Mouse (Mus musculus) MEL (cell line): Measurements from ENCODE around the gene Aldh3b3. TPM values are rescaled to one million over a fixed set of nuclear protein-coding genes. Genes with fewer than 3 reads are reported as not detected.
A peak's percentile ranks its signal among the peaks of the same experiment; 100 is the strongest.

ENCODE experiments used
- BHLHE40 ChIP-seq: IDR thresholded peaks from 2 replicates; pipeline ENCODE4 v1.6.1; 2012; ENCODE audit warnings: low read depth, mild to moderate bottlenecking, inconsistent platforms, low read length, improper control_type of control experiment, borderline replicate concordance
- CHD2 ChIP-seq: IDR thresholded peaks from 2 replicates; pipeline ENCODE4 v1.6.1; 2011; ENCODE audit warnings: low read length, improper control_type of control experiment
- CTCF ChIP-seq, 3 experiments: IDR thresholded peaks in 2 of 3; conservative IDR thresholded peaks in 1 of 3; 2 replicates each; pipeline ENCODE4 v1.5.1; 2011 to 2012; ENCODE audit warnings: low read length in 3 of 3, low read depth in 2 of 3, mild to moderate bottlenecking in 2 of 3, improper control_type of control experiment in 1 of 3, inconsistent platforms in 1 of 3, mixed read lengths in 1 of 3, moderate library complexity in 1 of 3; ENCODE audit not compliant: control insufficient read depth in 1 of 3, insufficient read depth in 1 of 3, poor library complexity in 1 of 3, severe bottlenecking in 1 of 3
- E2F4 ChIP-seq: IDR thresholded peaks from 2 replicates; pipeline ENCODE4 v1.6.1; 2011; ENCODE audit warnings: low read depth, low read length, improper control_type of control experiment, borderline replicate concordance
- GABPA ChIP-seq: IDR thresholded peaks from 2 replicates; pipeline ENCODE4 v1.6.1; 2012; ENCODE audit warnings: low read depth, mild to moderate bottlenecking, inconsistent platforms, low read length, improper control_type of control experiment, moderate library complexity
- GATA1 ChIP-seq: IDR thresholded peaks from 2 replicates; pipeline ENCODE4 v1.6.1; 2011; ENCODE audit warnings: low read depth, low read length, improper control_type of control experiment
- KAT2A ChIP-seq: conservative IDR thresholded peaks from 2 replicates; pipeline ENCODE4 v1.6.1; 2012; ENCODE audit warnings: low read depth, low read length, improper control_type of control experiment, inconsistent platforms
- MAX ChIP-seq: IDR thresholded peaks from 2 replicates; pipeline ENCODE4 v1.6.1; 2011; ENCODE audit warnings: low read length, improper control_type of control experiment
- MXI1 ChIP-seq: IDR thresholded peaks from 2 replicates; pipeline ENCODE4 v1.6.1; 2011; ENCODE audit warnings: mild to moderate bottlenecking, low read depth, low read length, improper control_type of control experiment
- POLR2A ChIP-seq, 2 experiments: IDR thresholded peaks; 2 replicates each; pipeline ENCODE4 v1.6.1; 2011 to 2012; ENCODE audit warnings: low read length in 2 of 2, mild to moderate bottlenecking in 2 of 2, control low read depth in 1 of 2, improper control_type of control experiment in 1 of 2, low read depth in 1 of 2, moderate library complexity in 1 of 2; ENCODE audit not compliant: control insufficient read depth in 1 of 2, insufficient read depth in 1 of 2, poor library complexity in 1 of 2
- POLR2AphosphoS2 ChIP-seq: IDR thresholded peaks from 2 replicates; pipeline ENCODE4 v1.6.1; 2011; ENCODE audit warnings: low read length, improper control_type of control experiment
- RAD21 ChIP-seq: IDR thresholded peaks from 2 replicates; pipeline ENCODE4 v1.6.1; 2011; ENCODE audit warnings: mild to moderate bottlenecking, low read depth, low read length, improper control_type of control experiment
- RCOR1 ChIP-seq: IDR thresholded peaks from 2 replicates; pipeline ENCODE4 v1.6.1; 2012; ENCODE audit warnings: low read depth, mild to moderate bottlenecking, inconsistent platforms, low read length, improper control_type of control experiment
- SIN3A ChIP-seq: IDR thresholded peaks from 2 replicates; pipeline ENCODE4 v1.6.1; 2012; ENCODE audit warnings: low read length, improper control_type of control experiment, inconsistent platforms
- SMC3 ChIP-seq: IDR thresholded peaks from 2 replicates; pipeline ENCODE4 v1.6.1; 2011; ENCODE audit warnings: low read depth, low read length, improper control_type of control experiment
- TAL1 ChIP-seq: IDR thresholded peaks from 2 replicates; pipeline ENCODE4 v1.6.1; 2012; ENCODE audit warnings: mild to moderate bottlenecking, inconsistent platforms, low read length, moderate library complexity, mixed read lengths
- TCF12 ChIP-seq: IDR thresholded peaks from 2 replicates; pipeline ENCODE4 v1.6.1; 2014; ENCODE audit warnings: low read depth, mild to moderate bottlenecking, inconsistent platforms, low read length, improper control_type of control experiment, moderate library complexity
- UBTF ChIP-seq: IDR thresholded peaks from 2 replicates; pipeline ENCODE4 v1.6.1; 2012; ENCODE audit warnings: low read depth, mild to moderate bottlenecking, inconsistent platforms, low read length, improper control_type of control experiment, moderate library complexity, borderline replicate concordance; ENCODE audit not compliant: insufficient read depth
- USF2 ChIP-seq, 2 experiments: IDR thresholded peaks; 2 replicates each; pipeline ENCODE4 v1.6.1; 2011 to 2012; ENCODE audit warnings: improper control_type of control experiment in 2 of 2, low read length in 2 of 2, borderline replicate concordance in 1 of 2, inconsistent platforms in 1 of 2, low read depth in 1 of 2, mild to moderate bottlenecking in 1 of 2; ENCODE audit not compliant: insufficient read depth in 1 of 2
- ZKSCAN1 ChIP-seq: IDR thresholded peaks from 2 replicates; pipeline ENCODE4 v1.6.1; 2012; ENCODE audit warnings: low read depth, mild to moderate bottlenecking, inconsistent platforms, low read length, improper control_type of control experiment, moderate library complexity
- ZNF384 ChIP-seq: IDR thresholded peaks from 2 replicates; pipeline ENCODE4 v1.6.1; 2012; ENCODE audit warnings: low read depth, mild to moderate bottlenecking, inconsistent platforms, low read length, improper control_type of control experiment
- polyA plus RNA-seq, 2 experiments: library from polyadenylated mRNA; stranded (reverse) in 1 of 2; unstranded in 1 of 2; fragments of >175 nt in 1 of 2; fragments of >200 nt in 1 of 2; gene quantifications; 2 replicates each; pipeline versions ENCODE4 v1.2.1 to v1.2.4; 2012; ENCODE audit warnings: low replicate concordance in 2 of 2, low read depth in 1 of 2; ENCODE audit not compliant: insufficient read length in 2 of 2, insufficient read depth in 1 of 2, missing spikeins in 1 of 2
- total RNA-seq: library from RNA; depleted of rRNA; stranded (reverse); fragments of 300-350 nt; gene quantifications from 2 replicates; pipeline ENCODE4 v1.2.3, GENCODE M21; 2012; rRNA removed

Aldh3b3 gene
- total and polyA plus RNA-seq, 3 experiments: not detected

- peak; percentile 68 to 98 (median 89) for TF ChIP-seq CTCF (IDR thresholded peaks at IDR 0.05 in 2 of 3, conservative IDR thresholded peaks at IDR 0.05 in 1 of 3; ENCODE audit: control insufficient read depth in 1 of 3, insufficient read depth in 1 of 3, low read depth in 2 of 3, low read length in 3 of 3, poor library complexity in 1 of 3, severe bottlenecking in 1 of 3)
- 0 out of 2 replicates have a peak, but pooled peaks have one; percentile 15 for TF ChIP-seq BHLHE40
- TF ChIP-seq SMC3: peak; percentile 96
- TF ChIP-seq CHD2: no peak
- TF ChIP-seq TAL1: no peak
- no peak for TF ChIP-seq GATA1
- TF ChIP-seq GABPA: no peak
- peak; percentile 75 for TF ChIP-seq SIN3A
- peak; percentile 100 for TF ChIP-seq RAD21
- no peak for TF ChIP-seq KAT2A
- no peak for TF ChIP-seq POLR2A (IDR thresholded peaks at IDR 0.05; ENCODE audit: control insufficient read depth in 1 of 2, insufficient read depth in 1 of 2, low read depth in 1 of 2, low read length in 2 of 2, poor library complexity in 1 of 2)
- no peak for TF ChIP-seq RCOR1
- TF ChIP-seq ZKSCAN1: no peak
- no peak for TF ChIP-seq POLR2AphosphoS2
- peak; percentile 60 for TF ChIP-seq MXI1
- no peak for TF ChIP-seq UBTF
- TF ChIP-seq ZNF384: 0 out of 2 replicates have a peak, but pooled peaks have one; percentile 19
- no peak for TF ChIP-seq E2F4
- no peak for TF ChIP-seq USF2 (IDR thresholded peaks at IDR 0.05; ENCODE audit: borderline replicate concordance in 1 of 2, insufficient read depth in 1 of 2, low read depth in 1 of 2, low read length in 2 of 2)
- no peak for TF ChIP-seq TCF12
- peak; percentile 28; the same call in 1 of the 2 replicates for TF ChIP-seq MAX
Observed at GRCm38 (mm10) chr19:4018743-4019583, 60.5 kb downstream of the Aldh3b3 start (continued).

Other genes starting within 250 kb of the Aldh3b3 start
- gene Kmt5b, start 191.2 kb upstream of the Aldh3b3 start, total RNA-seq: 14.9 and 16.1 TPM in 2 replicates
- gene Kmt5b, start 191.2 kb upstream of the Aldh3b3 start, polyA plus RNA-seq: 10 to 100 TPM in 1 of 2 experiments, not detected in 1; 23.9 TPM
- 11.1 and 12.5 TPM in 2 replicates for gene Chka, start 106.9 kb upstream of the Aldh3b3 start, total RNA-seq
- gene Chka, start 106.9 kb upstream of the Aldh3b3 start, polyA plus RNA-seq: 10 to 100 TPM in 1 of 2 experiments, not detected in 1; 21.0 TPM
- gene Tcirg1, start 51.5 kb upstream of the Aldh3b3 start, total RNA-seq: 17.0 and 21.4 TPM in 2 replicates
- 10 to 100 TPM in 1 of 2 experiments, not detected in 1; 32.6 TPM for gene Tcirg1, start 51.5 kb upstream of the Aldh3b3 start, polyA plus RNA-seq
- 204 and 205 TPM in 2 replicates for gene Ndufs8, start 45.9 kb upstream of the Aldh3b3 start, total RNA-seq
- 100 to 1,000 TPM in 1 of 2 experiments, not detected in 1; 243 TPM for gene Ndufs8, start 45.9 kb upstream of the Aldh3b3 start, polyA plus RNA-seq
- 0.07 and 0.08 TPM in 2 replicates for gene Aldh3b1, start 28.8 kb upstream of the Aldh3b3 start, total RNA-seq
- under 1 TPM in 1 of 2 experiments, not detected in 1; 0.10 TPM for gene Aldh3b1, start 28.8 kb upstream of the Aldh3b3 start, polyA plus RNA-seq
- 4.3 and 4.7 TPM in 2 replicates for gene Unc93b1, start 23.5 kb upstream of the Aldh3b3 start, total RNA-seq
- gene Unc93b1, start 23.5 kb upstream of the Aldh3b3 start, polyA plus RNA-seq: 1 to 10 TPM in 1 of 2 experiments, not detected in 1; 8.2 TPM
- gene Aldh3b2, start 13.7 kb downstream of the Aldh3b3 start, total RNA-seq: not detected in 2 replicates
- not detected for gene Aldh3b2, start 13.7 kb downstream of the Aldh3b3 start, polyA plus RNA-seq
- 3.3 and 5.9 TPM in 2 replicates for gene Acy3, start 27.9 kb downstream of the Aldh3b3 start, total RNA-seq
- 10 to 100 TPM in 1 of 2 experiments, not detected in 1; 12.1 TPM for gene Acy3, start 27.9 kb downstream of the Aldh3b3 start, polyA plus RNA-seq
- not detected in 2 replicates for gene Tbx10, start 34.1 kb downstream of the Aldh3b3 start, total RNA-seq
- not detected for gene Tbx10, start 34.1 kb downstream of the Aldh3b3 start, polyA plus RNA-seq
- 64.8 and 71.5 TPM in 2 replicates for gene Nudt8, start 41.9 kb downstream of the Aldh3b3 start, total RNA-seq
- gene Nudt8, start 41.9 kb downstream of the Aldh3b3 start, polyA plus RNA-seq: 10 to 100 TPM in 1 of 2 experiments, not detected in 1; 58.1 TPM
- 1.8 and 3.6 TPM in 2 replicates for gene Gm49405, start 42.0 kb downstream of the Aldh3b3 start, total RNA-seq
- 1 to 10 TPM in 1 of 2 experiments, not detected in 1; 5.7 TPM for gene Gm49405, start 42.0 kb downstream of the Aldh3b3 start, polyA plus RNA-seq
- 6.8 and 9.9 TPM in 2 replicates for gene Doc2g, start 44.7 kb downstream of the Aldh3b3 start, total RNA-seq
- gene Doc2g, start 44.7 kb downstream of the Aldh3b3 start, polyA plus RNA-seq: 10 to 100 TPM in 1 of 2 experiments, not detected in 1; 16.0 TPM
- 235 and 267 TPM in 2 replicates for gene Ndufv1, start 54.2 kb downstream of the Aldh3b3 start, total RNA-seq
- 100 to 1,000 TPM in 1 of 2 experiments, not detected in 1; 218 TPM for gene Ndufv1, start 54.2 kb downstream of the Aldh3b3 start, polyA plus RNA-seq
- gene Gstp1, start 79.3 kb downstream of the Aldh3b3 start, total RNA-seq: 251 and 270 TPM in 2 replicates
- 100 to 1,000 TPM in 1 of 2 experiments, not detected in 1; 369 TPM for gene Gstp1, start 79.3 kb downstream of the Aldh3b3 start, polyA plus RNA-seq
- 7.4 TPM in 1 of 2 replicates, not detected in the other for gene Gstp2, start 87.4 kb downstream of the Aldh3b3 start, total RNA-seq
- under 1 TPM in 1 of 2 experiments, not detected in 1; 0.65 TPM for gene Gstp2, start 87.4 kb downstream of the Aldh3b3 start, polyA plus RNA-seq
- not detected in 2 replicates for gene Gstp3, start 100.9 kb downstream of the Aldh3b3 start, total RNA-seq
- gene Gstp3, start 100.9 kb downstream of the Aldh3b3 start, polyA plus RNA-seq: under 1 TPM in 1 of 2 experiments, not detected in 1; 0.84 TPM
- gene Cabp2, start 122.9 kb downstream of the Aldh3b3 start, total RNA-seq: not detected in 2 replicates
- gene Cabp2, start 122.9 kb downstream of the Aldh3b3 start, polyA plus RNA-seq: under 1 TPM in 1 of 2 experiments, not detected in 1; 0.14 TPM
- gene Cdk2ap2, start 138.5 kb downstream of the Aldh3b3 start, total RNA-seq: 53.4 and 53.5 TPM in 2 replicates
- gene Cdk2ap2, start 138.5 kb downstream of the Aldh3b3 start, polyA plus RNA-seq: 10 to 100 TPM in 1 of 2 experiments, not detected in 1; 97.6 TPM
- 18.4 and 25.3 TPM in 2 replicates for gene Pitpnm1, start 141.4 kb downstream of the Aldh3b3 start, total RNA-seq
- 10 to 100 TPM in 1 of 2 experiments, not detected in 1; 51.2 TPM for gene Pitpnm1, start 141.4 kb downstream of the Aldh3b3 start, polyA plus RNA-seq
- 37.8 and 40.0 TPM in 2 replicates for gene Aip, start 167.2 kb downstream of the Aldh3b3 start, total RNA-seq
- 100 to 1,000 TPM in 1 of 2 experiments, not detected in 1; 101 TPM for gene Aip, start 167.2 kb downstream of the Aldh3b3 start, polyA plus RNA-seq
- not detected in 2 replicates for gene Gpr152, start 181.1 kb downstream of the Aldh3b3 start, total RNA-seq
- gene Gpr152, start 181.1 kb downstream of the Aldh3b3 start, polyA plus RNA-seq: under 1 TPM in 1 of 2 experiments, not detected in 1; 0.03 TPM
- 0.08 and 0.13 TPM in 2 replicates for gene Cabp4, start 185.4 kb downstream of the Aldh3b3 start, total RNA-seq
- under 1 TPM in 1 of 2 experiments, not detected in 1; 0.24 TPM for gene Cabp4, start 185.4 kb downstream of the Aldh3b3 start, polyA plus RNA-seq
- gene Coro1b, start 190.0 kb downstream of the Aldh3b3 start, total RNA-seq: 54.1 and 55.5 TPM in 2 replicates
- 100 to 1,000 TPM in 1 of 2 experiments, not detected in 1; 111 TPM for gene Coro1b, start 190.0 kb downstream of the Aldh3b3 start, polyA plus RNA-seq
- gene Ptprcap, start 195.0 kb downstream of the Aldh3b3 start, total RNA-seq: 75.7 and 80.3 TPM in 2 replicates
- gene Ptprcap, start 195.0 kb downstream of the Aldh3b3 start, polyA plus RNA-seq: 10 to 100 TPM in 1 of 2 experiments, not detected in 1; 67.9 TPM
- 7.4 and 8.7 TPM in 2 replicates for gene Rps6kb2, start 204.7 kb downstream of the Aldh3b3 start, total RNA-seq
- gene Rps6kb2, start 204.7 kb downstream of the Aldh3b3 start, polyA plus RNA-seq: 10 to 100 TPM in 1 of 2 experiments, not detected in 1; 19.8 TPM
- gene Carns1, start 216.8 kb downstream of the Aldh3b3 start, total RNA-seq: 0.39 and 0.81 TPM in 2 replicates
- gene Carns1, start 216.8 kb downstream of the Aldh3b3 start, polyA plus RNA-seq: under 1 TPM in 1 of 2 experiments, not detected in 1; 0.63 TPM
- gene Tbc1d10c, start 232.6 kb downstream of the Aldh3b3 start, total RNA-seq: 14.0 and 15.2 TPM in 2 replicates
- gene Tbc1d10c, start 232.6 kb downstream of the Aldh3b3 start, polyA plus RNA-seq: 10 to 100 TPM in 1 of 2 experiments, not detected in 1; 15.5 TPM
- 437 and 453 TPM in 2 replicates for gene Ppp1ca, start 233.4 kb downstream of the Aldh3b3 start, total RNA-seq
- 100 to 1,000 TPM; 455 to 505 TPM for gene Ppp1ca, start 233.4 kb downstream of the Aldh3b3 start, polyA plus RNA-seq
- 20.5 and 21.3 TPM in 2 replicates for gene Rad9a, start 243.0 kb downstream of the Aldh3b3 start, total RNA-seq
- gene Rad9a, start 243.0 kb downstream of the Aldh3b3 start, polyA plus RNA-seq: 10 to 100 TPM in 1 of 2 experiments, not detected in 1; 37.9 TPM